Mouse (Mus musculus): ENCODE results near the gene Mon2. TPM values are rescaled to one million over a fixed set of nuclear protein-coding genes. Genes with fewer than 3 reads are reported as not detected.
"Not testable (repeated sequence)": the region's sequence is repeated elsewhere in the genome, so short reads cannot be mapped to it uniquely, and the experiment has no call there.

Mon2 gene
- polyA plus RNA-seq, 1 experiment = 69.0 TPM

DNA sequence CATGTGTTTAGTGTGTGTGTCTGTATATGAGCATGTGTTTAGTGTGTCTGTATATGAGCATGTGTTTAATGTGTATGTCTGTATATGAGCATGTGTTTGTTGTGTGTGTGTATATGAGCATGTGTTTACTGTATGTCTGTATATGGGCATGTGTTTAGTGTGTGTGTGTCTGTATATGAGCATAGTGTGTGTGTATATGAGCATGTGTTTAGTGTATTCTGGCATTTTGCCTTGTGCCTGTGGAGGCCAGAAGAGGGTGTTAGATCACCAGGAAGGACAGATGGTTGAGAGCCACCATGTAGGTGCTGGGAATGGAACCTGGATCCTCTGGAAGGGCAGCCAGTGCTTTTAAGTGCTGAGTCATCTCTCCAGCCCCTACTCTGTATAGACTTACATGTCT lies 96.9 kb downstream of the Mon2 start:
- TF ChIP-seq POLR2A (IDR thresholded peaks at IDR 0.05; ENCODE audit: borderline replicate concordance, extremely low read depth, low read depth, low read length) = no peak
- no peak for TF ChIP-seq CTCF (IDR thresholded peaks at IDR 0.05; ENCODE audit: insufficient read depth, low read length)
- no peak for DNase-seq
- no peak overlapping the region for H3K4me3 ChIP-seq (replicated peaks; ENCODE audit: extremely low read depth, low read depth, low read length)

DNA sequence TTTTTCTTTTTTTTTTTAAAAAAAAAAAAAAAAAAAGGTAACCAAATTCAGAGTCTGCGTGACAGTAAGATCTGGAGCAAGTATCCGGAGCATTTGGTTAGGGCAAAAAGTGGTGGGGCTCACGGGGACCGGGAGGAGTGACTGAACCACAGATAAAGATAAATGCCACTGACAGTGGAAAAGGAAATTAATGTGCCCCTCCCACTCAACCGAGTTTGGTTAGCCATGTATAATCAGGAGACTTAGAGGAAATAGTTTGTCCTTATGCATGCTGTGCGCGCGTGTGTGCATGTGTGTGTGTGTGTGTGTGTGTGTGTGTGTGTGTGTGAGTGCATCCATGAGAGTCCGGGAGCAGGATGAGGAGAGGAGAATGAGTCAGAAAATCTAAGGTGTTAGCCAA lies 100.3 kb downstream of the Mon2 start:
- Histone ChIP-seq H3K4me1 (ENCODE audit: control insufficient read depth, insufficient read depth, low read length) (peaks cover 7% of the 10 kb centered on the region; the same call in 1 of the 2 replicates), H3K4me3 (replicated peaks; ENCODE audit: extremely low read depth, low read depth, low read length) (no peak overlapping the region)
- WGBS = 48% methylated on average over 9 of the region's 9 CpGs
- no peak for TF ChIP-seq CTCF (IDR thresholded peaks at IDR 0.05; ENCODE audit: insufficient read depth, low read length)
- no peak for TF ChIP-seq POLR2A (IDR thresholded peaks at IDR 0.05; ENCODE audit: borderline replicate concordance, extremely low read depth, low read depth, low read length)
- DNase-seq = no peak

More for the DNA sequence above, 96.9 kb downstream of the Mon2 start:
- H3K4me1 ChIP-seq (ENCODE audit: control insufficient read depth, insufficient read depth, low read length) = peaks cover 18% of the 10 kb centered on the region

GRCm38 (mm10) chr10:122973241-122973640 lies 103.1 kb downstream of the Mon2 start:
- H3K4me1 ChIP-seq (ENCODE audit: control insufficient read depth, insufficient read depth, low read length) = peaks cover 7% of the 10 kb centered on the region; the same call in 1 of the 2 replicates
- TF ChIP-seq CTCF (IDR thresholded peaks at IDR 0.05; ENCODE audit: insufficient read depth, low read length) = no peak
- no peak for TF ChIP-seq POLR2A (IDR thresholded peaks at IDR 0.05; ENCODE audit: borderline replicate concordance, extremely low read depth, low read depth, low read length)
- no peak for DNase-seq

DNA sequence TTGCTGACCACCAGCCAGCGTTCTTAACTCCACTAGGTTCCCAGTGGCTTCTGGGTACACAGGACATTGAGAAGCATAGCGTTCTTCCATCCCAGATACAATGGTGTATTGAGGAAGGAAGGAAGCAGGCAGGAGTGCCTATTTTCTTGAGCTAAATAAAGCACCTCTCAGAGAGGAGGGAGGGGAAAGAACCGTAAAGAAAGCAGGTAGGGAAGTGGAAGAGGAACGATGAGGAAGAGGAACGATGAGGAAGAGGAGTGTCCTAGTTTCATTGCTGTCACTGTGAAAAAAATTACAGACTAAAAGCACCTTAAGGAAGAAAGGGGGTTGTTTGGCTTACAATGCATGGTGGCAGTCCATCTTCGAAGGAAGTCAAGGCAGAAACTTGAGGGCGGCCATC lies 106.1 kb downstream of the Mon2 start:
- TF ChIP-seq POLR2A (IDR thresholded peaks at IDR 0.05; ENCODE audit: borderline replicate concordance, extremely low read depth, low read depth, low read length) (no peak), CTCF (IDR thresholded peaks at IDR 0.05; ENCODE audit: insufficient read depth, low read length) (no peak)
- Histone ChIP-seq H3K4me3 (replicated peaks; ENCODE audit: extremely low read depth, low read depth, low read length) (no peak overlapping the region), H3K4me1 (ENCODE audit: control insufficient read depth, insufficient read depth, low read length) (no peaks in the 10 kb centered on the region; the same call in 1 of the 2 replicates)
- WGBS = 55% methylated on average over 7 of the region's 7 CpGs
- DNase-seq = no peak

More at GRCm38 (mm10) chr10:122973241-122973640, 103.1 kb downstream of the Mon2 start:
- H3K4me3 ChIP-seq (replicated peaks; ENCODE audit: extremely low read depth, low read depth, low read length) = no peak overlapping the region

GRCm38 (mm10) chr10:122966421-122966820 lies 109.9 kb downstream of the Mon2 start:
- WGBS = 26% methylated on average over 7 of the region's 7 CpGs
- H3K4me3 ChIP-seq (replicated peaks; ENCODE audit: extremely low read depth, low read depth, low read length) = no peak overlapping the region
- TF ChIP-seq POLR2A (IDR thresholded peaks at IDR 0.05; ENCODE audit: borderline replicate concordance, extremely low read depth, low read depth, low read length) = no peak
- no peak for TF ChIP-seq CTCF (IDR thresholded peaks at IDR 0.05; ENCODE audit: insufficient read depth, low read length)
- H3K4me1 ChIP-seq (ENCODE audit: control insufficient read depth, insufficient read depth, low read length) = no peaks in the 10 kb centered on the region; the same call in 1 of the 2 replicates
- no peak for DNase-seq

GRCm38 (mm10) chr10:122965650-122966049 lies 110.7 kb downstream of the Mon2 start:
- H3K4me1 ChIP-seq (ENCODE audit: control insufficient read depth, insufficient read depth, low read length); H3K4me3 ChIP-seq (replicated peaks; ENCODE audit: extremely low read depth, low read depth, low read length); DNase-seq: not testable (repeated sequence)
- WGBS = 94% methylated on average over 5 of the region's 5 CpGs

GRCm38 (mm10) chr10:122964241-122964636 lies 112.1 kb downstream of the Mon2 start:
- DNase-seq = no peak
- H3K4me1 ChIP-seq (ENCODE audit: control insufficient read depth, insufficient read depth, low read length) = no peaks in the 10 kb centered on the region
- TF ChIP-seq CTCF (IDR thresholded peaks at IDR 0.05; ENCODE audit: insufficient read depth, low read length) = no peak
- TF ChIP-seq POLR2A (IDR thresholded peaks at IDR 0.05; ENCODE audit: borderline replicate concordance, extremely low read depth, low read depth, low read length) = no peak
- no peak overlapping the region for H3K4me3 ChIP-seq (replicated peaks; ENCODE audit: extremely low read depth, low read depth, low read length)
- WGBS = 62% methylated on average over 4 of the region's 4 CpGs

DNA sequence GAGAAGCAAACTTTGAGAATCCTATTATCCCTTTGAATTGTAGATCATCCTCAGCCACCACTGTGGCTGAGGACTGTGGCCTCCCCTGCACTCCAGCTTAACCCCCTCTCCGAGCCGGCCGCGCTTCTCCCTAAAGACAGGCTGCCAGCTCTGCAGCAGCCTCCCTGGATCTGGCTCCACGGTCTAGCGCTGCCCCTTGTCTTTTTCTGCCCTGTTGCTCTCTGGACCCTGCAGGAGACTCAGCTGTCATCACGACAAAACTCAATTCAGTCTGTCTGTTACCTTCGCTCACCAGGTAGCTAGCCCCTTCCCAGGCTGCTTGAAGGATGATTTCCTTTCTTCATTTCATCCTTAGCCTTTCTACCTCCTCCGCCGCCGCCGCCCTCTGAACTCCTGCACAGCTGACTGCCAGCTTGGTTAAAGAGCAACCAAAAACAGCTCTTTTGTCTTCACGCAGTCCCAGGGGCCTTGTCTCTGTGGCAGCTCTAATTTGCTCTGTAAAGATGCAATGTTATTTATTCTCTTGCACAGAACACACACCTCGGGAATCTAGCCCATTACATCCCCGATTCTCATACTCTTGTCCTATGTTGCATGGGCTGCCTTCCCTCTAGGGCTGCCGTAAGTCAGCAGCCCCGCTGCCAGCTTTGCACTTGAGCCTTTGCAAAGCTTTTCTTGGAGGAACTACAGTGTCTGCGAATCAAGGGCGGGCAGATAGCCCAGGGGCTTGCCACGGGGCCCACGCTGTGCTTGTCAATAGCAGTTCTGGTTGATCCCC lies 112.7 kb downstream of the Mon2 start:
- Histone ChIP-seq H3K4me3 (replicated peaks; ENCODE audit: extremely low read depth, low read depth, low read length) (no peak overlapping the region), H3K4me1 (ENCODE audit: control insufficient read depth, insufficient read depth, low read length) (no peaks in the 10 kb centered on the region)
- DNase-seq = no peak
- WGBS = 30% methylated on average over 21 of the region's 21 CpGs
- no peak for TF ChIP-seq POLR2A (IDR thresholded peaks at IDR 0.05; ENCODE audit: borderline replicate concordance, extremely low read depth, low read depth, low read length)
- TF ChIP-seq CTCF (IDR thresholded peaks at IDR 0.05; ENCODE audit: insufficient read depth, low read length) = no peak

GRCm38 (mm10) chr10:122962651-122963050 lies 113.7 kb downstream of the Mon2 start:
- no peak for TF ChIP-seq CTCF (IDR thresholded peaks at IDR 0.05; ENCODE audit: insufficient read depth, low read length)
- no peak for TF ChIP-seq POLR2A (IDR thresholded peaks at IDR 0.05; ENCODE audit: borderline replicate concordance, extremely low read depth, low read depth, low read length)
- no peak overlapping the region for H3K4me3 ChIP-seq (replicated peaks; ENCODE audit: extremely low read depth, low read depth, low read length)
- DNase-seq = no peak
- no peaks in the 10 kb centered on the region for H3K4me1 ChIP-seq (ENCODE audit: control insufficient read depth, insufficient read depth, low read length)
- WGBS = 82% methylated on average over 9 of the region's 9 CpGs

GRCm38 (mm10) chr10:122961494-122961893 lies 114.8 kb downstream of the Mon2 start:
- no peak overlapping the region for H3K4me3 ChIP-seq (replicated peaks; ENCODE audit: extremely low read depth, low read depth, low read length)
- TF ChIP-seq CTCF (IDR thresholded peaks at IDR 0.05; ENCODE audit: insufficient read depth, low read length) = no peak
- TF ChIP-seq POLR2A (IDR thresholded peaks at IDR 0.05; ENCODE audit: borderline replicate concordance, extremely low read depth, low read depth, low read length) = no peak
- 57% methylated on average over 9 of the region's 9 CpGs for WGBS
- DNase-seq = no peak
- no peaks in the 10 kb centered on the region for H3K4me1 ChIP-seq (ENCODE audit: control insufficient read depth, insufficient read depth, low read length)
